Mouse (Mus musculus): ENCODE results near the gene Hspb9.

- TF ChIP-seq CTCF (IDR thresholded peaks at IDR 0.05; ENCODE audit: borderline replicate concordance, insufficient read depth, low read depth, low read length) (no peak), POLR2A (IDR thresholded peaks at IDR 0.05; ENCODE audit: borderline replicate concordance, insufficient read depth, low read length) (no peak)
Observed at GRCm38 (mm10) chr11:100671956-100672355, 41.7 kb upstream of the Hspb9 start.

All from cerebellum, adult 2 months (tissue).